Mouse (Mus musculus): ENCODE data around the gene Olfr649. TPM values are rescaled to one million over a fixed set of nuclear protein-coding genes. Genes with fewer than 3 reads are reported as not detected.

Olfr649 gene
- polyA plus RNA-seq (2012; rRNA removed) (not detected in 2 replicates), polyA plus RNA-seq (2014; fragmentation: Nextera tagmentation; extraction: Ambion mirVana) (not detected in 2 replicates)

DNA sequence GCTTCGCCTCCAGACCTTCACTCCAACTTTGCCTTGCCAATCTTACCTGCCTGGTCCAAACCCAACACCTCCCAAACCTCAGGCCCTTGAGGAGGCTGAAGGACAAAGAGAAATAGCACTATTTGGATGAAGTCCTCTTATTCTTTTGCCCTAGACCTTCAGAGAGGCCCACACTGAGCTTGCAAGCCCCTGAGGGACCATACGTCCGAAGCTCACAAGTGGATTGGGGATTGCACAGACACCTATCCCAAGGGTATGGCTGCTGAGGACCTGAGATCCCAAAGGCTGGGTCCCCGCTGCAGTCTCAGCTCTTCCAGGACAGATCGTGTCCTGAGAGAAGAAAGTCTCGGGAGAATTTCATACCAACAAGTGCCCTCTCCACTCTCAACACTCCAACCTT, at the start of gene Olfr649:
Gene Olfr649, minus strand, starts transcription at position 101 of the 400 bp plus-strand sequence.
- Histone ChIP-seq H3K4me3 (replicated peaks; ENCODE audit: low read length) (no peak within 1 kb of the TSS), H3K9ac (ENCODE audit: low read depth, low read length, severe bottlenecking) (no peak within 1 kb of the TSS), H3K36me3 (ENCODE audit: control insufficient read depth, insufficient read depth, low read length) (no peaks in the 10 kb centered on the region), H3K27me3 (ENCODE audit: control insufficient read depth, insufficient read depth, low read length) (no peaks in the 10 kb centered on the region), H3K4me1 (ENCODE audit: control insufficient read depth, insufficient read depth, low read length) (no peaks in the 10 kb centered on the region), H3K4me2 (replicated peaks; ENCODE audit: low read depth, low read length, severe bottlenecking) (no peak within 1 kb of the TSS), H3K27ac (replicated peaks; ENCODE audit: low read depth, low read length) (no peak within 1 kb of the TSS), H3K9me3 (ENCODE audit: control insufficient read depth, low read length) (no peaks in the 10 kb centered on the region)
- no peak for TF ChIP-seq POLR2A (IDR thresholded peaks at IDR 0.05; ENCODE audit: borderline replicate concordance, extremely low read depth, insufficient read depth, insufficient read length)
- WGBS, result 85% methylated on average over 6 of the region's 6 CpGs
- no peak for ATAC-seq (ENCODE audit: low FRiP score, low read depth)
- no peak for DNase-seq (ENCODE audit: low spot score)

DNA sequence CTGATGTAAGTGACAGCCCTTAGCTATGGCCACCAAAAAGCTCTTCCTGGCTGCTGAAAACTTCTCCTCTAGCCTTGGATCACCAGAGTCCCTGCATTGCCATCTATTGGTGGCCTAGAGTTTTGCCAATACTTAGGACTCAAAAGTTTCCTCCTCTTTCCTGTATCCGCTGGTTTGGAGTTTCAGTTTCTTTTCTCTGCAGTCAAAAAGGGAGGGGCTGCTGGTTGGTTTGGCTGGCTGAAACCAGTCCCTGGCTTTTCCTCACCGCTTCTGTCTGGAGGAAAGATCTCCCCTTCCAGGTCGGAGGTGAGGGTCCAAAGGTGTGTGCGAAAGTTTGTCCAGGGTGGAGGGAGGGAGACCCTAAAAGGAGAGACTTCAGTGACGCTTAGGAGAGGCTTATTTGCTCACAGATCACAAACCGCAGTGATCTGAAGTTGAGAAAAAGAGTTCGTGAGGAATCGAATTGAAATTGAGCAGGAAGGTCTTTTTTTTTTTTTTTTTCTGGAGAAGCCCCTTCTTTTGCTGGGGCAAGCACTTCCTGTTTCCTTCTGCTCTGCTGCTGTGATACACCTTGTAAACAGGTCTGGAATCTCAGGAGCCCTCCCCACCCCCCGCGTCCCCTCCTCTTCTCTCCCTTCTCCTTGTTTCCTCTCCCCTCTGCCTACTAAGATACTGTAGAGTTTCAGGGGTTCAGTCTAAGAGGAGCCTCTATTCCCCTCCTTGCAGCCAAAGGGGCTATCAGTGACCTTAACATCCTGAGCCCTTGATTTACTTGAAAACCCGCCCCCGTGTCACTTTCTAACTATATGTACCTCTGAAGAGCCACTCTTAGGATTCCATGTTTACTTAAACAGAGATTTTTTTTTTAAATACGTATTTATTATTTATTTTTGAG, 48.7 kb upstream of the Olfr649 start, which contains the start of gene Trim34a:
Gene Trim34a, plus strand, starts transcription at position 171 of the 895 bp plus-strand sequence.
- no peaks in the 10 kb centered on the region for H3K36me3 ChIP-seq (ENCODE audit: control insufficient read depth, insufficient read depth, low read length)
- 7% methylated on average over 13 of the region's 13 CpGs for WGBS
- H3K9me3 ChIP-seq (ENCODE audit: control insufficient read depth, low read length), result no peaks in the 10 kb centered on the region
- H3K4me1 ChIP-seq (ENCODE audit: control insufficient read depth, insufficient read depth, low read length), result no peaks in the 10 kb centered on the region
- peak within 1 kb of the TSS; percentile 65 for H3K4me2 ChIP-seq (replicated peaks; ENCODE audit: low read depth, low read length, severe bottlenecking)
- no peaks in the 10 kb centered on the region for H3K27me3 ChIP-seq (ENCODE audit: control insufficient read depth, insufficient read depth, low read length)
- peak; percentile 50; the same call in 1 of the 2 replicates for TF ChIP-seq POLR2A (IDR thresholded peaks at IDR 0.05; ENCODE audit: borderline replicate concordance, extremely low read depth, insufficient read depth, insufficient read length)
- DNase-seq (ENCODE audit: low spot score), result peak; percentile 83
- H3K4me3 ChIP-seq (replicated peaks; ENCODE audit: low read length), result peak within 1 kb of the TSS; percentile 50
- peak; percentile 82; the same call in 1 of the 2 replicates for ATAC-seq (ENCODE audit: low FRiP score, low read depth)
- H3K27ac ChIP-seq (replicated peaks; ENCODE audit: low read depth, low read length), result peak within 1 kb of the TSS; percentile 67
- peak within 1 kb of the TSS; percentile 75 for H3K9ac ChIP-seq (ENCODE audit: low read depth, low read length, severe bottlenecking)

DNA sequence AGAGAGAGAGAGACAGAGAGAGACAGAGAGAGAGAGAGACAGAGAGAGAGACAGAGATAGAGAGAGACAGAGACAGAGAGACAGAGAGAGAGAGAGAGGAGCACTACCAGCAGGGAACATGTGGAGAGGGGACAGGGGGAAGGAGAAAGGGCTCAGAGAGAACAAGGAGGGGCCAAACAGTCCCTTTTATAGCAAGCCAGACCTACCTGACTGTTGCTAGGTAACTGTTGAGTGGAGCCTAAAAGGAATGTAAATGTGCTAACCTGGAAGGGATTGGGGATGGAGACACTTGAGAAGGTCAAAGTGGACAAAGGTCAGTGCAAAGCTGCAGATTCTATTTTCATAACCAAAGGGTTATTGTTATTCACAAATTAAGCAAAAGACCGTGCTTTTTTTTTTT, 47.8 kb upstream of the Olfr649 start:
- Histone ChIP-seq H3K4me3 (replicated peaks; ENCODE audit: low read length) (no peak overlapping the region), H3K36me3 (ENCODE audit: control insufficient read depth, insufficient read depth, low read length) (no peaks in the 10 kb centered on the region), H3K9me3 (ENCODE audit: control insufficient read depth, low read length) (no peaks in the 10 kb centered on the region), H3K4me2 (replicated peaks; ENCODE audit: low read depth, low read length, severe bottlenecking) (no peak overlapping the region), H3K4me1 (ENCODE audit: control insufficient read depth, insufficient read depth, low read length) (no peaks in the 10 kb centered on the region), H3K27ac (replicated peaks; ENCODE audit: low read depth, low read length) (no peak overlapping the region), H3K27me3 (ENCODE audit: control insufficient read depth, insufficient read depth, low read length) (no peaks in the 10 kb centered on the region), H3K9ac (ENCODE audit: low read depth, low read length, severe bottlenecking) (no peak overlapping the region)
- ATAC-seq (ENCODE audit: low FRiP score, low read depth) (no peak), DNase-seq (ENCODE audit: low spot score) (no peak)
- 76% methylated on average over 1 of the region's 1 CpGs for WGBS
- no peak for TF ChIP-seq POLR2A (IDR thresholded peaks at IDR 0.05; ENCODE audit: borderline replicate concordance, extremely low read depth, insufficient read depth, insufficient read length)

DNA sequence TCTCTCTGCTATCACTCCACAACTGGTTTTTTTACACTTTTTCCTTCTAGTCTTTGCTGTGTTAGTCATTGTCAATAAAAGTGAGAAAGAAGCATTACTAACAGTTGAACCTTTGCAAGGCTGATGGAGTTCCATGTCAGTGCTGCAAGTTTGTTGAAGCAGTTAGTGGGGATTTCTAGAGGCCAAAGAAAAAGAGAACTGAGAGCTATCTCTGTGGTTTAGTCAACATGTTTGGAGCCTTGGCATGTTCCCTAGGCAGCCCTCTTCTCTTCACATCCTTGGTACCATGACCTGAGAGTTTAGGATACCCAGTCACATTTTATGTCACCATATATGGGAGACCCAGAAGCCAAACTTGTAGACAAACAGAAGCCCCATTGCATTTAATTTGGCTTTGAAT, 45.1 kb upstream of the Olfr649 start:
- H3K4me3 ChIP-seq (replicated peaks; ENCODE audit: low read length), result no peak overlapping the region
- no peaks in the 10 kb centered on the region for H3K27me3 ChIP-seq (ENCODE audit: control insufficient read depth, insufficient read depth, low read length)
- H3K4me1 ChIP-seq (ENCODE audit: control insufficient read depth, insufficient read depth, low read length), result no peaks in the 10 kb centered on the region
- H3K9ac ChIP-seq (ENCODE audit: low read depth, low read length, severe bottlenecking), result no peak overlapping the region
- no peak for TF ChIP-seq POLR2A (IDR thresholded peaks at IDR 0.05; ENCODE audit: borderline replicate concordance, extremely low read depth, insufficient read depth, insufficient read length)
- ATAC-seq (ENCODE audit: low FRiP score, low read depth), result no peak
- no peaks in the 10 kb centered on the region for H3K9me3 ChIP-seq (ENCODE audit: control insufficient read depth, low read length)
- H3K36me3 ChIP-seq (ENCODE audit: control insufficient read depth, insufficient read depth, low read length), result no peaks in the 10 kb centered on the region
- H3K4me2 ChIP-seq (replicated peaks; ENCODE audit: low read depth, low read length, severe bottlenecking), result no peak overlapping the region
- no peak for DNase-seq (ENCODE audit: low spot score)
- H3K27ac ChIP-seq (replicated peaks; ENCODE audit: low read depth, low read length), result no peak overlapping the region

DNA sequence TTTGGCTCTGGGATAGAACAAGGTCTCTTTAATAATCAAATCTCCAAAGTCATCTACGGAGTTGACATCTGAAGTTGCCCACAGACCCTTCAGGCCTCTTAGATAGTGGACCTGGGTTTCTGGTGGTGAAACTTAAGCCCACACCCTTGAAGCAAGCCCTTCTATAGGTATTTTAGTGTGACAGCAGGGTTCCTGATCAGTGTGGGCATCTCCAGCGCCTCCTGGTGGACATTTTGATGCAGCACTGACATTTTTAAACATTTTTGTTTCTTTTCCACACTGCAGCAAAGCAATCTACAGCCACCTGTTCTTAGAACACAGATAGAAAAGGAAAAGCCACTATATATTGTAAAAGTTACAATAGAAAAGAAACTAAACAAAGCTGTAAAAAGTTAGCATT, 35.4 kb upstream of the Olfr649 start:
- Histone ChIP-seq H3K27ac (replicated peaks; ENCODE audit: low read depth, low read length) (no peak overlapping the region), H3K9ac (ENCODE audit: low read depth, low read length, severe bottlenecking) (no peak overlapping the region), H3K4me1 (ENCODE audit: control insufficient read depth, insufficient read depth, low read length) (no peaks in the 10 kb centered on the region), H3K4me3 (replicated peaks; ENCODE audit: low read length) (no peak overlapping the region), H3K9me3 (ENCODE audit: control insufficient read depth, low read length) (no peaks in the 10 kb centered on the region), H3K27me3 (ENCODE audit: control insufficient read depth, insufficient read depth, low read length) (no peaks in the 10 kb centered on the region), H3K4me2 (replicated peaks; ENCODE audit: low read depth, low read length, severe bottlenecking) (no peak overlapping the region), H3K36me3 (ENCODE audit: control insufficient read depth, insufficient read depth, low read length) (no peaks in the 10 kb centered on the region)
- WGBS, result 34% methylated on average over 2 of the region's 2 CpGs
- TF ChIP-seq POLR2A (IDR thresholded peaks at IDR 0.05; ENCODE audit: borderline replicate concordance, extremely low read depth, insufficient read depth, insufficient read length), result no peak
- peak; percentile 12 for DNase-seq (ENCODE audit: low spot score)
- no peak for ATAC-seq (ENCODE audit: low FRiP score, low read depth)
